Mouse (Mus musculus): ENCODE measurements at regions not wholly inside any gene's neighbourhood (a gene's known extent, or its start where the extent isn't known, plus 50 kb on each side); places are given as distances from the start of the nearest gene placed in this dataset.

DNA sequence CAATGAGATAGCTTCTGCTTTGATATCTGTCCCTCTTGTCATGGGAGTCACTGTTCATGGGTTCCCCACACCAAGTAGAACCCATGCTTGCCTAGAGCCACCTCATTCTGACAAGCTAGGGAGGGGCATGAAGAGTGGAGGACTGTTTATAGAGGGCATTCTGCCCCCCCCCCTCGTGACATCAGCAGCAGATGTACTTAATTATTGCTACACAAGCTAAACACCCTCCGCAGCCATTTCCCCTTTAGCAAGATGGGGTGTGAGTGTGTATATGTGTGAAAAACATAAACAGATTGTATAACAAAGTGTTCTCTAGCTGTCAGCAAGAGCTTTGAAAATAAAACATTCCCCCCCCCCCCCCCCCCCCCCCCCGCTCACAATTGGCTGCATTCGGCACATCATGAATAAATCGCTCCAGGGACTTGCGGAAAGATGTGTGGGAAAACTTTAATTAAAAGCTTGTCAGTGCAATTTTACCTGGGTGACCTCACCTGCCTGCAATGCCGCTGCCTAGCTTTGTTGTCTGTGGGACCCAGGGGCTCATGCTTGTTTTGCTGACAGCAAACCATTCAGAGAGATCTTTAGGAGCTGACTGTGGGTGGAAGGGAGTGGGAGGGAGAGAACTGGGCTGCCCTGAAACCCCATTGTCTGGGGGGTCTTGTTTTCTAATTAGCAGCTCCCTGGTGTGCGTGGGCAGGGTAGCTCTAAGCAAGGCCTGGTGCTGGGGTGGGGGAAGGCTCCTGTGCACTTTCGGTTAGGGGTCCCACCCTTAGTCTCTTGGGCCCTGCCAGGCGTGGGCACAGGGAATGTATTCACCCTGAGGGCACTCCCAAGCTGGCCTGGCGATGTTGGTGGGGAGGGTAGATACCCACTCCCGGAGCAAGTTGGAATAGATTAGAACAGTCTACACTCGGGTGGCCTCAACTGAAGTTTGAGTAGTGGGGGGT is 63.4 kb downstream of the Irx2 start:
- DNase-seq = no peak

DNA sequence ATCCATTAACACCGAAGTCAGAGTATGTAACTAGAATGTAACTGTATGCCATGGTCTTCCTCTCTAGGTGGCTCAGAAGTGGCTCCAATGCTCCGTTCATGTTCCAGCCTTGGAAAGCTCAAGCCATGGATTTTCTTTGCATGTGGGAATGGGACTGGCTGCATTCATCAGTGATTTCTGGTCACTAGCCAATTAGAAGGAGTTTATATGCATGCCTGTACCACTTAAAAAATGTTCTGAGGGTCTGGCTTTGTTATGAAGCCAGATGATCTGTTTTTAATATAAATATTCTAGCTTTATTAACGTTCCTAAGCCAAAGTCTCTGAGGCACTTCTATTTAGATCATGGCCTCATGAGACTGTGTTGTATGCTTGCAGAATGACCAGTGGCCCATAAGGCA is 78.8 kb downstream of the Irx2 start:
- no peak for DNase-seq

DNA sequence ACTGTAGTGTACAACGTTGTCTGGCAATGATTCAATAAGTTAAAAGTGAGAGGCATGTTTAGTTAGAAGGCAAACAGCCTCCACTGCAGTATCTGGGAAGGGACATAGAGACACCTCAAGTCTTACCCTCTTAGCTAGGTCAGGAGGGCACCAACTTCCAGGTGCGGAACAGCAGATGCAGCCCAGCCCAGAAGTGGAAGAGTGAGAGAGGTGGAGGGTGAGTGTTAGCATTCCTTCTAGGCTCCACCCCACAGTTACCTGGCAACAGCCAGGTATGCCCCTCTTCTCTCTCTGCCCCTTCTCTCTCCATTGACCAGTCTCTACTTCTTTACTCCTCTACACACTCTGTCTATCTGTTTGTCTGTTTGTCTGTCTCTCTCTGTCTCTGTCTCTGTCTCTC is 80.1 kb downstream of the Irx2 start:
- DNase-seq = no peak

DNA sequence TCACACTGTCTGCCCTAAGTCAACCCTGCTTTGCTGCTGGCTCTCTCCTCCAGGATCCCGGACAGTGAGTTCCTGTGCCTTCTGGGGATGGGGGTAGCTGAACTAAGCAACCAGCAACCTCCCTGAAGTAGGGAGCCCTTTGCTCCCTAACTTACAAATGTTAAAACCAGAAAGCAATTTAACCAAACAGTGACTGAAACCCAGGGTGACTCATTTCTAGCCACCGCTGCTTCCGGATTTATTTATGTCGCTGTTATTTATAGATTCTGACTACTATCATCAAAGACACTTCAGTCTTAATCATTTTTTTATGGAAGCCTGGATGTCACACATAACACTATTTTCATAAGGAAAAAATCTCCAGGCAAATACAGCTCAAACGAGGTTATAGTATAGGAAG is 81.4 kb downstream of the Irx2 start:
- DNase-seq = no peak

DNA sequence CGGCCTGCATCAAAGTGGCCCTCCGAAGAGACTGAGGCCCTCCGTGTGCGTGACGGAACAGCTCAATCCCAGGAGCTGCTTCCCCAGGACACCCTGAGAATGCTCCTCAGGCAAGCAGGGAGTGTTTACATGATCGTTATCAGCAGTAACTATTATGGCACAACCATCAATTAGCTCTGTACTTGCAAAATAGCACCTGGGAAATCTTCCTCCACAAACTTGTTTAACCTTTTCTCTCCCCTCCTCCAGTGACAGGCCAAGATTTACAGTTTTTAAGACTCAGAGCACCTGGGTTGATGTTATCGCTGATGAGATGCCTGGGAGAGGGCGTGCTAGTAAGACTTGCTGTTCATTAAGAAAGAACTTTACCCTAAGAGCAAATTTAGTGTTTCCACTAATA is 82.5 kb downstream of the Irx2 start:
- no peak for DNase-seq

DNA sequence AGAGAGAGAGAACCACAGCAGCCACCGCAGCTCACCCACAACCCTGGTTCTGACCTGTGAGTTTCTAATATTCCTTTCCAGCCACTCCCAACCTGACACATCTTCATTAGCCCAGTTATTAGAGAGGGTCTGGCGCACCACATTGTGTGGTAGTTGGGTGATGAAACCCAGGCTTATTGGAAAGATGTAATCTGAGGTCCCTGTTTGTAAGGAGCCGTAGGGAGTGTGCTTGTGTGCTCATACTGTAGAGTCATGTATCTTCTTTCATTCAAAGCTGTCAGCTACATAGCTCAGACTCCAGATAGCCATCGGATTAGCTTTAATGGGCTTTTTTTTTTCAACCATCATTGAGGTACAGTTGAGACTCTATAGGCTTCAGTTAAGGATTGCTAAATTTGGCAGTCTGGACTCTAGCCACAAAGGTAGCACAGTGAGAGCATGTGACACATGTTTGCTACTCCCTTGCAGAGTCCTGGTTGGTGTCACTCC is 83.3 kb downstream of the Irx2 start:
- DNase-seq = no peak

DNA sequence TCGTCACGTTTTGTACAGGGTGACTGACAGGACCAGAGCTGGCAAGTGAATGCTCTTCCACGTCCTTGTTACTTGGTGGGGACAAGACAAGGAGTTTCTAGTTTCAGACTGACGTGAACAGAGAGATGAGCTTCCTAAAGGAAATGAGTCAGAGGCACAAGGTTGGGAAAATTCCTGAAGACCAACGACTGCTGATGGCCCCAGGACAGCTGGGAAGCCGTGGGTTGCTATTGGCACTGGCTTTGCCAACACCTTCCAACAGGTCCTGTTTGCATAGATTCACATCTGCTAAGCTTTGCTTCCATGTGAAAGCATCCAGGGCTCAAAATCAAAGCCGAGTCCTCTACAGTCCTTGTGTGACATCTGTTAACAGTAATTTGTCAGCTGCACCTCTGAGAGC is 86.2 kb downstream of the Irx2 start:
- DNase-seq = no peak

DNA sequence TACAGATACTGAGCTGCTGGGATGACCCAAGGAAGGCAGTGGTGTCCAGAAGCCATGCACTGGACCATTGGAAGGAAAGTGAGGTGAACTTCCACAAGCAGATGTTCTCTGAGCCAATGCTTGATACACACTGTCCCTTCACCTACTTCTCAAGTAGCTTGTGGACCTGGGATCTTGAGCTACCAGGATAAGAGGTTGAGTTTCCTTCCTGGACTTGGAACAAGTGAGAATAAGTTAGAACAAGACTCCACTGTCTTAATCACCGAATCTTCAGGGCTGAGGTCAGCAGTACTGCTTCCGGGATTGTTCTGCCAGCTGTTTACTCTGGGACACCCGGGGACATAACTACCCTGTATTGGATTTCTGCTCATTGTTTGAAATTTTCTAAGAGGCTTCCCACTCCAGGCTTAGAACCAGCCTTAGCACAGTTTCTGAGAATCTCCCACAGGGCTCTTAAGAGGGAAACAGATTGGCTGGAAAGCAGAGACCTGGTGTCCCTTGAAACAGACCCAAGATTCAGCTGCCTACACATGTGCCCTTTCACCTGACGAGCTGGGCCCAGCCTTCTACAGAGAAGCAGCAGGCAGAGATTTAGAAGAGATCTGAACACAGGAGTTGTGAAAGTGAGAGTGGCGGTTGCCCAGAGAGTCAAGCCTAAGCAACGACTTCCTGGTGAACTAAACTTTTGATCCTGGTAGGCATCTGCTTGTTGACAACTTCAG is 87.5 kb downstream of the Irx2 start:
- DNase-seq = no peak

DNA sequence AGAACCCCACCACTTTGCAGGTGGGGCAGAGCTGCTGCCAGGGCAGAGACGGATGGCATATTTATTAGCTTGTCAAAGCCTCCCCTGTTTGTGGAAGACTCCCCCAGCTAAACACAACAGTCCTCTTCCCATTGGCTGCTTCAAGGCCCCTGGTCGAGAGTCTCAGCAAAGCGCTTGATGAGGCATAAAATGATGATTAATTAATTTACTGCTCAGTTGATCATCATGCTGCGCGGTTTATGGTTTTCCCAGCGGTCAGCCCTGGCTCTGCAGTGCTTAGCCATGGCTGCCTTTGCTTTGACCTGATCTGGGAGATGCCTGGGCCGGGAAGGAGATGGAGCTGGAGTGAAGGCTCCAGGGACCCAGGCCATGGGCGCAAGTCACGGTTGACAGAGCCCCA is 98.5 kb downstream of the Irx2 start:
- no peak for DNase-seq

DNA sequence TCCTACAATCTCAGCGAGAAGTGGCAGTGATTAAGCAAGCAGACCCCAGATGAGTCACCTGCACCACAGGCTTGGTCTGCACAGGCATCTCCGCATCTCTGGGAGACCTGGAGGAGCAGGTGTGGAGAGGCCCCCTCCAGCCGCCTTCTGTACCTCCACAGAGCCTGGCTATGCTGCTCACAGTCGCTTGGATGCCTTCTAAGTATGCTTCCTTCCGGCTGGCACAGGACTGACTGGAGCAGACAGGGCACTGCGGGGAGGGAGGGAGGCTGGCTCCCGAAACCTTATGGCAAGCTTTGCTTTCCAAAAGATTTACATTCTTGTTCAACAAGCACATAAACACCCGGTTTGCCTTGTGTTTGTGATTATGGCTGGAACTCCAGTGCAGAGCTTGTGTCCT is 107.3 kb downstream of the Irx2 start:
- DNase-seq = no peak

DNA sequence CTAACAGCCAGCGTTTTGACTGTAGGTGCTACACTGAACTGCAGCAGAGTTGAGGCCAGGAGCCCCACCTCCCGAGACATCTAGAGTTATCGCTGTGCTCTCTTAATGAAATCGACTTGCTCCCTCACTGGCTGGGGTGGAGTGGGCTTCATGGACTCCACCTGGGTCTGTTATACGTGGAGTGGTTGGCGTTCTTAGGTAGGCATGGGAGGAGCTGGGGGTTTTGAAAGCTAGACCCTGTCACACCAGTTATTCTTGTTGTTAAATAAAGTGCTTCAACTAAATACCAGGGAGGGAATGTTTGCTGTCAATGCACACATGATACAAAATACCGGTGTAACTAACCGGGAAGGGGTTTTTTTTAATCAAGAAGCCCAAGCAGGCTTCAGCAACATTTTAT is 108.4 kb downstream of the Irx2 start:
- DNase-seq = no peak

DNA sequence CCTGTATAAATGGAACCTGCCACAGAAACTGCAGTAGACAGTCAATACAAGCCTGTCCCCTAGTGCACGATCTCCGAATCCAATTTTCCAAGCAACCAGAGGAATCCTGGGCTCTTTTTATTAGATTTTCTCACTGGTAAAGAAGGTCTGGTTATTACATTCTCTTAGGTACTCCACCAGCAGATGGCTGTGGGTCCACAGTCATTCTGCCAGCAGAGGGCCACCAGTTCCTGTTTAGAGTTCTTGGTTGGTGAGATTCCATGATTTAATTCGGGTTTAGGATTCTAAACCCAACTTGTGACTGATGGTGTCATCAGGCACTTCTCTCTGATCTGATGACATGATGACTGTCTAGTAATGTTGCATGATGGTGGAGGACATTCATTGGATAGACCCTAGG is 118.6 kb downstream of the Irx2 start:
- DNase-seq = no peak

DNA sequence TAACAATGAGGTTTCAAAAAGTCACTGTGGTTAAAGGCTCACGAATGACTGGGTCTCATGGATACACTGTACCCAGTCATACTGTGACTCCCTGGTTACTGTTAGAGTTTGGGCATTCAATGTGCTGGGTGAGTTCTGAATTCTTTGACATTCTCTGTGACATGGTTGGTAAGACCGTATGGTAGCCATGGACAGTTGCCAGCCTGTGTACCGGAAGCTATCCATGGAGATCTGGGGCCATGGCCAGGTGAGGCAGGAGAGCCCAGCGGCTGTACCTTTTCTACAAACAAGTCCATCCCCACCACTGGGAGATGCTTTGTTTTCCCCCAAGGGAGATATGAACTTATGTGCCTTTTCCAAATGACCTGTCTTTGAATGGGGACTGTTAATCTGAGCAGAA is 126.4 kb downstream of the Irx2 start:
- no peak for DNase-seq

DNA sequence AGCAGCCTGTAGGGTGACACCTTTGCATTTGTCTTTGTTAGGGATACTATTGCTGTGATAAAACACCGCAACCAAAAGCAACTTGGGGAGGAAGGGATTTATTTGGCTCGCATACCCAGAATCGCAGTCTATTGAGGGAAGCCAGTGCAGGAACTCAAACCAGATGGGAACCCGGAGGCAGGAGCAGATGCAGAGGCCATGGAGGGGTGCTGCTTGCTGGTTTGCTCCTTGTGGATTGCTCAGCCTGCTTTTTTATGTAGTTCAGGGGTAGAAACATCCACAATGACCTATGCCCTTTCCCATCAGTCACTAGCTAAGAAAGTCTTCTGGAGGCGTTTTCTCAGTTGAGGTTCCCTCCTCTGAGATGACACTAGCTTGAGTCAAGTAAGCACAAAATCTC is 133.9 kb downstream of the Irx2 start:
- no peak for DNase-seq

DNA sequence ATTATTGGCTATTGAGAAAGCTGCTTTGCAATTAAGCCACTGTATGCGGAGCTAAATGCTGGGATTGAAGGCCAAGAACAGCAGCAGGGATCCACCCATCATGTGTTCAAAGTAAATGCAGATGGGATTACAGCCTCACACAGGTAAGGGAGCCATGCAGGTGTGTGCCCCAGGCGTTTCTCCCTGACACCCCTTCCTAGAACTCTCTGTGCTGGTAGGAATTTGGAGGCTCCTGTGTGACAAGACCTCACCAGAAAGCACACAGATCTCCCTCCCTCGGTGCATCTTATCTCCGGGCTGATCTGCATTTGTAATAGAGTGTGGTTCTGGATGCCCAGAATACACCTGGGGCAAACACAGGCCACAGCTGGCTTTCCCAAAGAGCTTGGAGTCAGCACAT is 134.7 kb downstream of the Irx2 start:
- DNase-seq = no peak

DNA sequence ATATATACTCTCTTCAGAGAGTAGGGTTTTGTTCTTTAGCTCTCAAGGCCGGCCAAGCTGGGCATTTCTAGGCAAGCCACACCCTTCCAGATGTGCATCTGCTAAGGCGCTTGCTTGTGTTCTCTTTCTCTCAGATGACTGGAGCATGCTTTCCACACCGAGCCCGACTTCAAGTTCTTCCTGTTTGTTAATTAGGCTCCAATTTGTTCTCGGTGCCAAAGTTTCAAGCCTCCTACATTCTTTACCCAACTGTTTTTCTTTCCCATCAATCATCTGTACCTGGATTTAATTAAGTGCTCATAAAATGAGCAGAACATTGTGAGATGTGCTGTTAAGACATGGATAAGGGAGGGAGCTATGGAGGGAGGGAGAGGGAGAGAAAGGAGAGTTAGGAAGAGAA is 138.7 kb downstream of the Irx2 start:
- DNase-seq = no peak

DNA sequence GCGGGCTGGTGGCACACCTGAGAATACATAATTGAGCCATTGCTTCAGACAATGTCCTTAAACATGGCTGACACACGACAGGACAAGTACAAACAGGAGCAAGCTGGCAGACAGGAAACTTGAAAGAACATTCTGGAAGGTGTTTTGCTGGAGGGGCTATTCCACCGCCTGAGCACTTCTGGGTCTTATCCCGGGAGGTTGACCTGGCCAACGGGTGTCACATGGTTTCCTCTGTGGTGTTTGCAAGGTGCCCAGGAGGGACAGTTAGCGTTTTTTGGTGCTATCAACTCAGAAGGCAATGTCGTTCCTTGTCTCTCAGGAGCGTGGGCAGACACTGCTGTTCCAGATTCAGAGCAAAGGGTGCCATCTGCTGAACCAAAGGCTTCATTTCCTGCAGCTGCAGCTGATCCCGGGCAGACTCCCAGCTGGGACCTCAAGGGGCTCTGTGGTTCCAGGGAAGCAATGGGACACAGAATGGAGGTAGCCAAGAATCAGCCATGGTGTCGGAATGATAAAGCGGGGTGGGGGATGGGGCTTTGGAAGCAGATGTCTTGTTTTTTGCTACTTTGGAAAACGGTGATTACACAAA is 140.5 kb downstream of the Irx2 start:
- no peak for DNase-seq

DNA sequence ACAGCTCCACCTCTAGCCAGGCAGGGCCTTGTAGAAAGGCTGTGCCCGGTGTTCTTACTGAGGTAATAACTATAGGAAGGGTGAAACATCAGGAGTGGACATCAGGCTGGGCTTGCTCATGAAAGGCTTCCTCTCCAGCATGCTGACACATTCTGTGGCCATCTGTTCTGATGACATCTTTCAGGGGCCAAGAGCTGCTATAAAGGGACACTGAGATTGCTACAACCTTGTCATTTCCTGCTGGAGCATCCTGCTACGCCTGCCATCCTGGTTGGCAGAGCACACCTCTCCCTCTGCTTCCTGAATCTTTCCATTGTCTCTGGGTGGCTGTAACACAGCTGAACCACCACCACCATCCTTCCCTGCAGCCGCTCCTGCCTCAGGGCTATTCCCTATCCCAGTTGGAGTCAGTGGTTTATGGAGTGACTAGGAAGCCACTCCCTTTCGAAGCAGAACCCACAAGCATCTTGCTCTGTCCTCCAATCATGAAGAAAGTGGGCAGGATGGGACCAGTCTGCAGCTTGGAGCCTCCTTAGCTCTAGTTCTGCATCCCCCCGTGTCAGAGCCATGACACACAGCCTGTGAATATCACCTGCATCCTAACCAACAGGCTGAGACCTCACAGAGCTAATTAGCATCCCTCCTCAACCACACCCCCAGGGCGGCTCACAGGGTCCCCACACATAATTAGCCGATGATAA is 154.6 kb downstream of the Irx2 start:
- no peak for DNase-seq

DNA sequence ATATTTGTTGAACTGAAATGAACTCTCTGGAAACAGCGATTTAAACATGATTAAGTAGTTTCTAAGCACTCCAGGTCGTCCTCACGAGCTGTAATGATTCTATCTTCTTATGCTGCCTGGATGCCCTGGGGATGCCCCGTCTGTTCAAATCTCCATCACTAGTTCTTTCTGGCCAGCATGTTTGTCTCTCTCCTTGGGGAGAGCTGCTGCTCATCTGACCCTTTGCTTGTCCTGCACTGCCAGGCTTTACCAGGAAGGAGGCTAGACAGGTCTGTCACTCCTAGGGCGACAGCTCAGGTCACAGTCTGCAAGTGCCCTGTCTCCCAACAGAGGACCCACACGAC is 155.1 kb downstream of the Irx2 start:
- no peak for DNase-seq

DNA sequence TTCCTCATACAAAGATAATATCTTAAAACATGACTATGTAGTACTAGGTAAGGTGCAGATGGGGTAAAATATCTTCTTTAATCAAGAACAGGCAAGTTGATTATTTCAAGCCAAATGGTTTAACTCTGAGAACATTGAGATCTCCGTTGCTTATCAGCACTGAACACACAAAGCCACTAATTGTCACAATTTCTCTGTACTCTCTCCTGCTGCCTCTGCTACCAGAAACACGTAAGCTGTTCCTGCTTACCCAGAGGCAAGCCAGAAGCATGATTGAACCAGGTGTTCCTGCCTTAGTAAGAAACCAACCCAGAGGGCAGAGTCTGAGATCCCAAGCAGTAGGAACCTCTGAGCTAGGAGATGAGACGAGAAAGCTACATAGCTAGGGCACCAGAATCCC is 164.1 kb downstream of the Irx2 start:
- DNase-seq = no peak

DNA sequence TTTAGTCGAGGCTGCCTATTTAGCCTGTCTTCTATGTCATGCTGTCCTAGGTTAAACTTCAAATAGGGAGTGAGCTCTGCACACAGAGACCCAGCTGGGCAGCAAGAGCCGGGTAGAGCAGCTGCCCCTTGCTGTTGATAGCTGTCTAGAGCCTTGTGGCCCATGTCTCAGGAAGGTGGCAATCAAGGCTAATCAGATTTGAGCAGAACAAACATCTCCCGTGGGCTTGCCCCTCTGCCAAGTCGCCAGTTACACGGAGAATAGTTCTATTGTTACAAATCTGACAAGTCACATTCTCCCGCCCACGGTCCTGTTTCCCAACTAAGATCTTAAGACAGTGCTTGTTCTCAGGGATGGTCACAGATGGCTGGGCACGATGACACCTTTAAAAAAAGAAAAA is 171.4 kb downstream of the Irx2 start:
- DNase-seq = no peak

DNA sequence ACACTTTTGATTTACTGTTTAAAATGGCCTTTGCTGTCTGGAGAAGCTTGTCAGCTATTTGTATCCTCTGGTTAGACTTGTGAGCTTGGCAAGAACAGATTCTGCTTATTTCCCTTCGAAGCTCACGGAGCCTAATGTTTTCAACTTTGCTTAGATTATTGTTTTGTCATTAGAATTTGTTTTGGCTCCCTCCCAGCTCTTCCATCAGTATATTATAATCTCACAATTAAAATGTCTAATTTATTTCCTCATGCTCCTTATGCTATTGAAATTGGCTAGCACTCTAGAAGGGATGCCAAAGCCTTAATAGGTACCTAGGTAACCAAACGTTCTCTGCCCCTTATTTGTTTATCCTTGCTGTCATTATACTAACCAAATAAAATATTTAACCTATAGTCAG is 171.9 kb downstream of the Irx2 start:
- no peak for DNase-seq

DNA sequence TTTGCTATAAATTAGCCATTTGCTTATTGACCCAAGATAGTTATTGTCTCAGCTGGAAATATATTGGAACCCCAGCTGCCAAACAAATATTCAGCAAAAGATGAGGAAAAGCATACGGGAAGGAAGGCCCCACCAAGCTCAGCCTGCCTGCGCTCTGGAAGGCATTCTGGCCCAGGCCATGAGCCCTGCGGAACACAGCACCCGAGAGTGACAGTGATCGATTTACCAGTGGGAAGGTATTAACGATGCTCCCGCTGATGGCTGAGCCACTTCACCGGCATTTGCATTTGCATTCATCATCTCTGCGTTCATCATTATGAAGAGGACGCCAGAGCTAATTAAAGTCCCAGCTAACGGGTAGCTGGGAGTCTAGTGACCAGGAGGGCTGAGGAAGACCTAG is 174.8 kb downstream of the Irx2 start:
- no peak for DNase-seq

Measured in kidney, adult 18-20 months (tissue).